Mouse (Mus musculus) liver, postnatal 0 days (tissue): ENCODE measurements around the gene Phlda2. TPM values are rescaled to one million over a fixed set of nuclear protein-coding genes. Genes with fewer than 3 reads are reported as not detected.
A peak's percentile ranks its signal among the peaks of the same experiment; 100 is the strongest.

Experiments
- ATAC-seq: fragments of 200-750 bp; cut with Nextera tagmentation; 2 replicates; pipeline ENCODE4 v1.8.0; 2017; ENCODE audit warnings: mild to moderate bottlenecking, moderate library complexity
- DNase-seq: peaks from one replicate; pipeline ENCODE4 v3.0.0-alpha.2; 2016
- H3K27ac ChIP-seq: fragments of 300-500 bp; sonication (generic); 2 replicates; pipeline ENCODE4 v1.5.1; 2014; ENCODE audit warnings: antibody characterized with exemption, moderate library complexity, mild to moderate bottlenecking, low read depth
- H3K27me3 ChIP-seq: fragments of 300-500 bp; sonication (generic); 2 replicates; pipeline ENCODE4 v1.6.1; 2014; ENCODE audit warnings: low read length, control low read depth, mixed read lengths; ENCODE audit not compliant: insufficient read depth
- H3K36me3 ChIP-seq: fragments of 300-500 bp; sonication (generic); replicated peaks from 2 replicates; pipeline ENCODE4 v1.6.1; 2014; ENCODE audit warnings: mild to moderate bottlenecking, control low read depth, low read length, moderate library complexity, mixed read lengths; ENCODE audit not compliant: insufficient read depth
- H3K4me1 ChIP-seq: fragments of 300-500 bp; sonication (generic); 2 replicates; pipeline ENCODE4 v1.6.1; 2014; ENCODE audit warnings: antibody characterized with exemption, mild to moderate bottlenecking, control low read depth; ENCODE audit not compliant: insufficient read depth
- H3K4me2 ChIP-seq: fragments of 300-500 bp; sonication (generic); 2 replicates; pipeline ENCODE4 v1.6.1; 2014; ENCODE audit warnings: low read depth, mild to moderate bottlenecking, low read length, moderate library complexity, mixed read lengths
- H3K4me3 ChIP-seq: fragments of 300-500 bp; sonication (generic); 2 replicates; pipeline ENCODE4 v1.5.1; 2014; ENCODE audit warnings: low read depth, low read length
- H3K9ac ChIP-seq: fragments of 300-500 bp; sonication (generic); replicated peaks from 2 replicates; pipeline ENCODE4 v1.6.1; 2014; ENCODE audit warnings: mild to moderate bottlenecking, moderate library complexity
- H3K9me3 ChIP-seq: fragments of 300-500 bp; sonication (generic); 2 replicates; pipeline ENCODE4 v1.6.1; 2016; ENCODE audit warnings: mild to moderate bottlenecking, control low read depth, low read length, mixed read lengths
- CTCF ChIP-seq: sonication (generic); IDR thresholded peaks from 2 replicates; pipeline ENCODE4 v1.5.1; 2016; ENCODE audit warnings: antibody characterized with exemption, low read depth
- EP300 ChIP-seq: IDR thresholded peaks from 2 replicates; pipeline ENCODE4 v1.6.1; 2016; ENCODE audit warnings: antibody characterized with exemption, low read depth, mild to moderate bottlenecking
- WGBS: fragments of 180-500 bp; shearing (Covaris S2); extraction: QIAGEN DNeasy Blood & Tissue Kit; methylation state at CpG from one replicate; pipeline ENCODE4 v1.1.7; 2014; ENCODE audit not compliant: insufficient replicate concordance; 5-methylcytosine and 5-hydroxymethylcytosine counted together
- polyA plus RNA-seq: library from polyadenylated mRNA; unstranded; fragments of >200 nt; fragmentation: Nextera tagmentation; extraction: Ambion mirVana; gene quantifications from 2 replicates; pipeline ENCODE4 v1.2.1, GENCODE M21; 2015

Phlda2 gene
- polyA plus RNA-seq, 1 experiment from 2014 or later, result 10.5 TPM

DNA sequence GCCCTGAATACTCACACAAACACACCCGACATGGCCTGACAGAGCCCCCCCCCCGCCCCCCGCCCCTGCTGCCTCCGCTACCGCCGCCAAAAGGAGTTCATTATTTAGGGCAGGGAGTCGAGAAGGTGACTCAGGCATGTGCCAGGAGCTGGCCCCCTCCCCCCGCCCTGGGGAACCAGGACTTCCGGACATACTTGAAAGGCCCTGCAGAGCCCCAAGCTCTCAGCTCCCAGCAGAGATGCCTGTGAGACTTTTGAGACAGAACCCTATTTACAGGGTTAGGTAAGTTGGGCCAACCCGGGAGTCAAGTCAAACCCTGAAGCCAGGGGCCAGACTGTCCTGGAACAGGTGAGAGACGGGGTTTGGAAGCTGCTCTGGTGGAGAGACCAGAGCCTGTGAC is 41.0 kb downstream of the Phlda2 start:
- no peak overlapping the region for H3K4me3 ChIP-seq
- no peaks in the 10 kb centered on the region for H3K36me3 ChIP-seq
- H3K27ac ChIP-seq, result no peak overlapping the region
- 44% methylated on average over 11 of the region's 11 CpGs for WGBS
- peaks cover 22% of the 10 kb centered on the region for H3K27me3 ChIP-seq
- DNase-seq, result no peak
- H3K4me2 ChIP-seq, result 0 out of 2 replicates have a peak overlapping the region, but pooled peaks have one; percentile 72
- no peak overlapping the region for H3K9ac ChIP-seq
- no peak for ATAC-seq
- H3K9me3 ChIP-seq, result peaks cover 20% of the 10 kb centered on the region
- no peak for TF ChIP-seq EP300
- TF ChIP-seq CTCF, result no peak
- peaks cover 26% of the 10 kb centered on the region for H3K4me1 ChIP-seq

DNA sequence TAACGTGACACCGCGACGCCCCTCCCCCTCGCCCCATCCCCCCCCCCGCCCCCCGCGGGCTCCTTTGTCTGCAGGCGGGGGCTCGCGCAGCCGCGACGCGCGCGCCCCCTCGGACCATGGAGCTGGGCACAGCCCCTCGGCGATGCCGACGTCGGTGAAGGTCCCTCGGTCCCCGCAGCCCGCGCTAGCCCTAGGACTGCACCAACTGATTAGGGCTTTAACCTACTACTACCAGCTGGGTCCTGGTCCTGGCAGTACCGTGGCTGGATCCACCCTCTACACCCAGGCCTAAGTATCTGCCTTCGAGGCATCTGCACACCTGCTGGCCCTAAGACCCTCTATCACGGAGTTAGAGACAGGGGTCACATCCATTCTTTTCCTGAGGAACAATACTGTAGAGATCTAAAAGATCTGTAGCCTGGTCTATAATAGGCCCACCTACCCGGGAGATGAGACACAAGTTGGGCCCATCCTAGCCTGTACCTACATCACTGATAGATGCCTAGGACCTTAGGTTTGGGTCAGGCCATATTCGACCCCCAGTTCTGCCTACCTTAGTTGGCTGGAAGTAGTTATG is 41.6 kb downstream of the Phlda2 start:
- H3K27ac ChIP-seq, result no peak overlapping the region
- DNase-seq (no peak), ATAC-seq (peak; percentile 40)
- H3K9me3 ChIP-seq, result peaks cover 20% of the 10 kb centered on the region
- peak overlapping the region; percentile 72 for H3K4me2 ChIP-seq
- peak overlapping the region; percentile 49 for H3K4me3 ChIP-seq
- H3K4me1 ChIP-seq, result peaks cover 26% of the 10 kb centered on the region
- H3K9ac ChIP-seq, result no peak overlapping the region
- 35% methylated on average over 15 of the region's 32 CpGs for WGBS
- no peak for TF ChIP-seq EP300
- TF ChIP-seq CTCF, result no peak
- H3K36me3 ChIP-seq, result no peaks in the 10 kb centered on the region
- peaks cover 22% of the 10 kb centered on the region for H3K27me3 ChIP-seq

GRCm38 (mm10) chr7:143460874-143461273 is 42.1 kb downstream of the Phlda2 start, which contains the start of gene Cdkn1c:
TSS of gene Cdkn1c (minus strand) at chr7:143461050.
- TF ChIP-seq CTCF, result no peak
- TF ChIP-seq EP300, result no peak; the same call in 1 of the 2 replicates
- Histone ChIP-seq H3K36me3 (no peaks in the 10 kb centered on the region), H3K4me3 (peak within 1 kb of the TSS; percentile 49), H3K4me1 (peaks cover 26% of the 10 kb centered on the region), H3K27ac (no peak within 1 kb of the TSS; the same call in 1 of the 2 replicates), H3K4me2 (peak within 1 kb of the TSS; percentile 72), H3K9me3 (peaks cover 20% of the 10 kb centered on the region), H3K27me3 (peaks cover 22% of the 10 kb centered on the region), H3K9ac (peak within 1 kb of the TSS; percentile 57)
- WGBS, result 37% methylated on average over 44 of the region's 48 CpGs
- DNase-seq (peak; percentile 91), ATAC-seq (peak; percentile 89)

- DNase-seq, result no peak
- no peak for ATAC-seq
- Histone ChIP-seq H3K27ac (no peak overlapping the region; the same call in 1 of the 2 replicates), H3K4me3 (peak overlapping the region; percentile 49), H3K27me3 (peaks cover 22% of the 10 kb centered on the region), H3K36me3 (no peaks in the 10 kb centered on the region), H3K4me1 (peaks cover 25% of the 10 kb centered on the region), H3K4me2 (peak overlapping the region; percentile 72), H3K9me3 (peaks cover 20% of the 10 kb centered on the region), H3K9ac (peak overlapping the region; percentile 57)
- 33% methylated on average over 60 of the region's 60 CpGs for WGBS
- TF ChIP-seq CTCF, result no peak
- TF ChIP-seq EP300, result no peak
Observed at GRCm38 (mm10) chr7:143460217-143460834, 42.6 kb downstream of the Phlda2 start.

DNA sequence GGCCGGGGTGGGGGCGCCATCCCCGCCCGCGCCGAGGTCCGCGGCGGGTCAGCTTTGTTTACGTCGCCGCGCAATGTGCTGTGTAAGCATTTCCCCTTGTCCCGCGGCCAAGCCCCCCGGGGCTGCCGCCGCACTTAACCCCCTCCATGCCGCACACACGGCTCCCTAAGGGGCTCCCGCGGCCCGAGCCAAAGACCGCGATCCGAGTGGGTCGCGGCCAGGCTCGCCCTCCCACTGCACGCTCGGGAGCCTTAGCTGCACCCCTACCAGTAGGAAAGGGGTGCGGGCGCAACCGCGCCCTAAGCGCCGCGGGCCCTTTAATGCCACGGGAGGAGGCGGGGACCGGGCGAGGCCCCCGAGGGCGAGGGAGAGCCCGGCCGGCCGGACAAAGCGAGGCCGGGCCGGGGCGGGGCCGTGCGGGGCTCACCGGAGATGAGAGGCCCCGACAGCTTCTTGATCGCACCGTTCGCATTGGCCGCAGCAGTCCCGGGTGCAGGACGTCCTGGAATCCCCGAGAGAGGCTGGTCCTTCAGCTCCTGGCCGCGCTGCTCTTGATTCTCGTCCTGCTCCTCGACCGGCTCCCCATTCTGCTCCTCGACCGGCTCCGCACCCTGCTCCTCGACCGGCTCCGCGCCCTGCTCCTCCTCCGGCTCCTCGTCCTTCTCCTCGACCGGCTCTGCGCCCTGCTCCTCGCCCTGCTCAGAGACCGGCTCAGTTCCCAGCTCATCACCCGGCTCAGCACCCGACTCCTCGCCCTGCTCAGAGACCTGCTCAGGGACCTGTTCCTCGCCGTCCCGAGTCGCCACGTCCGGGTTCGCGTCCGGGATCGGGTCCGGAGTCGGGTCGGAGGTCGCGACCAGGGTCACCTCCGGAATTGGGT is 43.4 kb downstream of the Phlda2 start:
- peak overlapping the region; percentile 57 for H3K9ac ChIP-seq
- no peak overlapping the region for H3K27ac ChIP-seq
- DNase-seq (peak; percentile 42), ATAC-seq (no peak)
- H3K4me2 ChIP-seq, result peak overlapping the region; percentile 72
- H3K36me3 ChIP-seq, result no peaks in the 10 kb centered on the region
- peaks cover 20% of the 10 kb centered on the region for H3K9me3 ChIP-seq
- WGBS, result 30% methylated on average over 97 of the region's 100 CpGs
- H3K4me3 ChIP-seq, result peak overlapping the region; percentile 49
- peaks cover 18% of the 10 kb centered on the region for H3K4me1 ChIP-seq
- peaks cover 22% of the 10 kb centered on the region for H3K27me3 ChIP-seq
- TF ChIP-seq CTCF, result no peak
- TF ChIP-seq EP300, result no peak

DNA sequence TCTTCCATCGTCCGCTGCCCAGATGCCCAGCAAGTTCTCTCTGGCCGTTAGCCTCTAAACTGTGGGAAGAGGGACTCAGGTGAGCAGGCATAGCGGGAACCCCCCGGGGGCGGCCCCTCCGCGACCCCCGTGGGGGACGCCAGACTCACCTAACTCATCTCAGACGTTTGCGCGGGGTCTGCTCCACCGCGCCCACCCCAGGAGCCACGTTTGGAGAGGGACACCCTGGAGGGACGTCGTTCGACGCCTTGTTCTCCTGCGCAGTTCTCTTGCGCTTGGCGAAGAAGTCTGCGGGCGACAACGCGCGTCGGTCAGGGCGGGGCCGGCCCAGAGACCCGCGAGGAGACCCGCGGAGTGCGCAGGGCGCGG is 44.0 kb downstream of the Phlda2 start:
- no peak for ATAC-seq
- peak overlapping the region; percentile 49 for H3K4me3 ChIP-seq
- H3K4me2 ChIP-seq, result peak overlapping the region; percentile 72
- H3K36me3 ChIP-seq, result no peaks in the 10 kb centered on the region
- H3K9me3 ChIP-seq, result peaks cover 20% of the 10 kb centered on the region
- TF ChIP-seq EP300, result no peak
- no peak for TF ChIP-seq CTCF
- peaks cover 22% of the 10 kb centered on the region for H3K27me3 ChIP-seq
- peaks cover 12% of the 10 kb centered on the region for H3K4me1 ChIP-seq
- DNase-seq, result no peak
- peak overlapping the region; percentile 57 for H3K9ac ChIP-seq
- 26% methylated on average over 37 of the region's 38 CpGs for WGBS
- no peak overlapping the region for H3K27ac ChIP-seq

Other genes with a start within 250 kb of the Phlda2 start
- gene Cdkn1c, start 42.1 kb downstream of the Phlda2 start, polyA plus RNA-seq, result 36.4 and 52.4 TPM in 2 replicates
- gene Slc22a18, start 29.4 kb downstream of the Phlda2 start, polyA plus RNA-seq, result 18.6 and 20.4 TPM in 2 replicates
- gene Nap1l4, start 46.0 kb upstream of the Phlda2 start, polyA plus RNA-seq, result 55.7 and 61.2 TPM in 2 replicates
- gene Cars, start 96.9 kb upstream of the Phlda2 start, polyA plus RNA-seq, result 18.1 and 22.7 TPM in 2 replicates
- 1.8 and 2.0 TPM in 2 replicates for gene Tnfrsf26, start 125.6 kb upstream of the Phlda2 start, polyA plus RNA-seq
- gene Tnfrsf22, start 146.5 kb upstream of the Phlda2 start, polyA plus RNA-seq, result 0.95 and 1.3 TPM in 2 replicates
- 0.90 and 1.1 TPM in 2 replicates for gene Tnfrsf23, start 182.7 kb upstream of the Phlda2 start, polyA plus RNA-seq